Mouse (Mus musculus) olfactory bulb, adult 2 months (tissue): ENCODE measurements around the gene Hnf1b.

ENCODE experiments used
- CTCF ChIP-seq: fragments of 200-500 bp; IDR thresholded peaks from 2 replicates; pipeline ENCODE4 v1.5.1; 2012; ENCODE audit warnings: low read depth, mild to moderate bottlenecking, low read length, moderate library complexity; ENCODE audit not compliant: insufficient read depth
- POLR2A ChIP-seq: fragments of 200-500 bp; IDR thresholded peaks from 2 replicates; pipeline ENCODE4 v1.6.1; 2012; ENCODE audit warnings: mild to moderate bottlenecking, low read depth, low read length, moderate library complexity; ENCODE audit not compliant: insufficient read depth

GRCm38 (mm10) chr11:83879130-83879529 is 29.3 kb downstream of the Hnf1b start:
- no peak for TF ChIP-seq CTCF
- TF ChIP-seq POLR2A = no peak
